Mouse (Mus musculus): ENCODE measurements around the gene Mlx. TPM values are rescaled to one million over a fixed set of nuclear protein-coding genes. Genes with fewer than 3 reads are reported as not detected.

Mlx gene
- polyA plus RNA-seq (2014; fragmentation: Illumina TruSeq; extraction: RNeasy Lipid Tissue Mini Kit (QIAGEN cat#74804); ENCODE audit: low read depth, low replicate concordance), result 33.4 TPM

DNA sequence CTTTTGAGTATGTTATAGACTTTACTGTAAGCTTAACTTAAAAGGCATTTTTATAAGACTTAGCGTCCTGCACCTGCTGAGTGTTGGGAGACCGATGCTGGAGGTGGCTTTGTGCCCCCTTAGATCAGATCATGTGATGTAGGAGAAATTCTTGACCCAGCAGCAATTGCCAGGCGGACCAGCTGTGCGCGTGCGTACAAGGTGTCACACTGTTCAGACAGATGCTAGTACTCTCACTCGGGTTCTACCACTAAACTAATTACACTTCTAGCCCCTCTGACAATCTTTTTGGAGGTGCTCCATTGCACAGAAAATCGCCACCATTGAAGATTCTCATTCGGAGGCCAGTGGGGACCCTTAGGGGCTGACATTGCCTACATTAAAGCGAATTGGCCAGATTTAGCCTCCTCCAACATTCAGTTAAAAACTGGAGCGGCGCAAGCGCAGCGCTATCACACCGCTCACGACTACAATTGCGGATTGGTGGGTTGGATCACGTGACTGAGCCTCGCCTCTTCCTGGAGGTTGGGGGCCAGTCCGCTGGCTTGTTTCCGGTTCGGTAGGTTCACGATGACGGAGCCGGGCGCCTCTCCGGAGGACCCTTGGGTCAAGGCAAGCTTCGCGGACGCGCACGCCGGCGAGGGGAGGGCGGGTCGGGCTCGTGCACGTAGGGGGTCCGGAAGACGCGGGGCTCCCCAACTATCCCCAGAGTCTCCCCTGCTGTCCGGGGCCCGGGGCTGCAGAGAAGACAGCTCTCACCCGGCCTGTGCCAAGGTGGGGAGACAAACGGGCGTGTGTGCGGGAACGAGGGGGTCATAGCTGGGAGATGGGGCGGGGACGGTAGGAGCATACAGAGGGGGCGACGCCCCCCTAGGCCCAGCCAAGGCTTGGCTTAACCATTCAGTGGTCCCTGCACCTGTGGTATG, at the start of gene Mlx:
TSS of gene Mlx (plus strand) at position 522 of the 926 bp plus-strand sequence.

DNA sequence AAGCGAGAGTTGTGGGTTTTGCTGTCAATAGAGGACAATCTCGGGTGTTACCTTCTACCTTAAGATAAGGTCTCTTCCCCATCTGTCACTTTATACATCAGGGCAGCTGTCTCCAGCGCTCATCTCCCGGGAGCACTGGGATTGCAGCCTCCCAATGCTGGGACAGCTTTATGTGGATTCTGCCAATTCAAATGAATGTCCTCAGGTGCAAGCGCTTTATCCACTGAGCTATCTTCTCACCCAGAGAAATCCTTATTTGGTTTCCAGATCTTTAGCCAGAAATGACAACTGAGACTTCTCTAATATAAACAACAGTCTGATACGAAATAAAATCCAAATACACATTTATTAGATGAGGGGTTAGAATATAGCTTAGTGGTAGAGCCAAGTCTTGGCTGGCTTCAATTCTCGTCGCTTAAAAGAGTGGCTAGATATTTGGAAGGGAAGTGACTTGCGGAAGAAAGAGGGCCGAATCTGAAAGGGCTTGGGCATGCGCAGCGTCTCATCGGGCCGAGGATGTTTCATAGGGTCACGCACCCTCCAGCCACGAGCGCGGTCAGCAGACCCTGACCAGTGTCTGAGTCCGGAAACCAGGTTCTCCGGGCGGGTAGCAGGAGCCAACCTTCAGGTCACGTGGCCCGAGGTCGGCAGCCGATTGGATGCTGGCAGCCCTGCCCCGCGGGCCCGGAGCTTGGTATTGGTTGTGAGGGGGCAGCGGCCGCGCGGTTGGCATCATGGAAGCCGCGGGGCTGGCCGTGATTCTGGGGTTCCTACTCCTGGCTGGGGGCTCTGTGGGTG, 17.5 kb upstream of the Mlx start, which contains the start of gene Naglu:
TSS of gene Naglu (plus strand) at position 622 of the 798 bp plus-strand sequence.

DNA sequence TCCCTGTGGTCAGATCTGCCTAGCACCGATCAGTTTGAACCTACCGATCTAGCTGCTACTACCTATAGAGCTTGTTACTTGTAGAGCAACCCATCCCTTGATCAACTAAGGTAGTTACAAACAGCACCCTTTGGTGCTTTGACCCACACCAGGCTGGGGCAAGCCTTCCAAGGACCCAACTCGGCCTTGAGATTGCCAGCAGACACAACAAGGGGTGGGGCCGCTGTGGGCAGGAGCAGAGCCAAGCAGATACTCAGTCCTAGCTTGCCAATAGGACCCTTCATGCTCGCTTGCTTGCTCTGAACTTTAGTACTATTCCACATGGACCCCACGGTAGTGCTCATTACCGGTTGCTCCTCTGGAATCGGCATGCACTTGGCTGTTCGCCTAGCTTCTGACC, 9.0 kb upstream of the Mlx start, which contains the start of gene Hsd17b1:
TSS of gene Hsd17b1 (plus strand) at position 291 of the 400 bp plus-strand sequence.

DNA sequence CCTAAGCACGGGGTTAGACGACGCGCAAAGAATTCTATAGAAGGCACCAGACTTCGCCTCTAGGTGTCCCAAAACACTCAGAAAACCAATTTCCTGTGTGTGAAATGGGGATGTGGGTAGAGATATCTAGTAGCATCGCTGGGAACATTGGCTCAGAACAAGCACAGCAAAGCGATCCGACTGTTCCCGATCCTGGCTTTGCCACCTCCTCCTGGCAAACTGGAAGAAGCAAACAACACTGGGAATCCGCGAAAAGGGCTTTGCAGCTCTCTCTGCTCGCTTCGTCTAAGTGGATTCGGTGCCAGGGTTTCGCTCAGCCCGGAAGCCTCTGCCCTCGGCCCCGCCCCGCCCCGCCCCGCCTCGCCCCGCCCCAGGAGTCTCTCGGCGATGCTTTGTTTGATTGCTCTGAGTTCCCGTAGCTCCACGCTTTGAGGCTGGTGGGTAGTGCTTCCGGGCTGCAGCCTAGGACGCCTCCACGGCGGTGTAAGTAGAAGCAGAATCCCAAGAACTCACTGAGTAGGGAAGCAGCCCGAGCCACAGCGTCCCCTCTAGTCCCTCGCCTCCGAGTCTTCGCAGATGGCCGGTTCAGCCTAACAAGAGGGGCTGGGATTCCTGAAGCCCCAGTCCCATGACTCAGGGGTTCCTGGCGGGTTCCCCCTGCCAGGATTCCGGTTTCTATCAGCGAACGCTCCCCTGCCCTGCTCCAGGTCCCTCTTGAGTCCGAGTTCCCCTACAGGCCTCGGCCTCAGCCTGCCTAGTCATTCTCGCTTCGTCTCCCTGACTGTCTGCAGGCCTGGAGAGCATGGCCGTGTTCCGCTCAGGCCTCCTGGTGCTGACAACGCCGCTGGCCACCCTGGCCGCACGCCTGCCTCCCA, 4.6 kb upstream of the Mlx start, which contains the start of gene Coasy:
TSS of gene Coasy (plus strand) at position 358 of the 875 bp plus-strand sequence.

DNA sequence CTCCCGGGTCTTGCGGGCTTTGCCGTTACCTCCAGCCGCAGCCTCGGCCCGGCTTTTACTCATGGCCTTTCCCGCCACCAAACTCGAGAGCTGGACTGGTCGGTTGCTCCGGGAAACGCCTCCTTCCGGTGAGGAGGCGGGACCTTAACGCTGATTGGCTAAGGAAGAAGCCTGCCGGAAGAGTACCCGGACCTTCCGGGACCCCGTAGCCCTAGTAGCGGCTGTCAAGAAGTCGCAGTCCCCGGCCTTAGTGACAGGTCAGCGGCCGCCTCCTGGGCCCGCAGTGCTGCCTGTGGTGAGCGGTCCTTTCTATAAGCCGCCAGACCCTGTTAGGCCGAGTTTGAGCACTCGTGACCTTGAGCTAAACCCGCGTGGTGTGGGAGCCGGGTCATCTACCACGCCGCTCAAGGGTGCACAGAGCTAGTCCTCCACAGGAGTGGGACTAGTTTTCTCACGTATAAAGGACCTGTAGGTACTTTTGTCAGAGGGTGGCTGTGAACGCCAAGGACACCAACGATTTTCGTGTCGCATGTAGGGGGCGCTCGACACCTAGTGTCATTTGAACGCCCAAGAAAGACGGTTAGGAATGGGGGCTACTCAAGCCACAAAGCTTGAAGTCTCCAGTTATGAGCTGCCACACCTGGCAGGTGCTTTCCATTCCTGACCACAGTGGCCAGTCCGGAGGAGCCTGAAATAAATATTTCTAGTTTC, 8.4 kb downstream of the Mlx start, which contains the start of gene Psmc3ip:
TSS of gene Psmc3ip (minus strand) at position 123 of the 711 bp plus-strand sequence.

DNA sequence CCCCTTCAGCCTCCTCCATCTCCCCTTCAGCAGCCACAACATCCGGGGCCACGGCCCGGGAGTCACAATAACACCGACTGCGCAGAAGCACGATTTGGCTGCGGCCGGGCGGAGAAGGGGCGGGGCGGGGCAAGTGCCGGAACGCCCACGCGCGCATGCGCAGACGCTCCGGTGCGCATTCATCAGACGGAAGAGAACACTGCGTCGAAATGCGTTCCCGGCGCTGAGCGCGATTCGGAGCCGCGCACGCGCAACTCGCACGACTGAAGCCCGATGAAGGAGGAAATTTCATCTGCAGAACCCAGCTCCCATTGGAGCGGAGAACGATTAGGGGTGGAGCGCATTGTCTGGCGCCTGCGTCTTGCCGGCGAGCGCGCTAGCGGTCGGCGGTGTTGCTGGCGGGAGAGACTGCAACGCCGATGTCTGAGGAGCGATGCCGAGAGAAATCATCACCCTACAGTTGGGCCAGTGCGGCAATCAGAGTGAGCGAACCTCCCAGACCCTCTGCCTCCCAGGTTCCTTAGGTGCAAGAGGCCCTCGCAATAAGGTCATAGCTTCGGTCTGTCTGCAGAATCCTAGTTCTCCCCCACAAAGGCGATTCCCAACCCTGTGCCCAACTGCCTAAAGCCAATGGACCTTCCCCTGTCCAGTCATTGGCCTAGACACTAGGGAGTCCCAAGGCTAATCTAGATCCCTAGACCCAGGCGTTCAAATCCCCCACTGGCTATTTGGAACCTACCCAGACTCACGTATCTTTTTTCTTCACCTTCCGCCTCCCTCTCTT, 32.9 kb downstream of the Mlx start, which contains the start of the genes Retreg3 and Tubg1:
TSS of gene Retreg3 (minus strand) at position 133 of the 784 bp plus-strand sequence.
TSS of gene Tubg1 (plus strand) at position 178 of the 784 bp plus-strand sequence.

Other genes with a start within 250 kb of the Mlx start
- 23.3 TPM for gene Stat5b, start 236.6 kb upstream of the Mlx start, polyA plus RNA-seq (2014; fragmentation: Illumina TruSeq; extraction: RNeasy Lipid Tissue Mini Kit (QIAGEN cat#74804); ENCODE audit: low read depth, low replicate concordance)
- gene Stat5a, start 227.9 kb upstream of the Mlx start, polyA plus RNA-seq (2014; fragmentation: Illumina TruSeq; extraction: RNeasy Lipid Tissue Mini Kit (QIAGEN cat#74804); ENCODE audit: low read depth, low replicate concordance), result 31.5 TPM
- gene Stat3, start 147.7 kb upstream of the Mlx start, polyA plus RNA-seq (2014; fragmentation: Illumina TruSeq; extraction: RNeasy Lipid Tissue Mini Kit (QIAGEN cat#74804); ENCODE audit: low read depth, low replicate concordance), result 70.6 TPM
- 278 TPM for gene Cavin1, start 116.4 kb upstream of the Mlx start, polyA plus RNA-seq (2014; fragmentation: Illumina TruSeq; extraction: RNeasy Lipid Tissue Mini Kit (QIAGEN cat#74804); ENCODE audit: low read depth, low replicate concordance)
- gene Atp6v0a1, start 77.8 kb upstream of the Mlx start, polyA plus RNA-seq (2014; fragmentation: Illumina TruSeq; extraction: RNeasy Lipid Tissue Mini Kit (QIAGEN cat#74804); ENCODE audit: low read depth, low replicate concordance), result 100 TPM
- 34.9 TPM for gene Naglu, start 17.3 kb upstream of the Mlx start, polyA plus RNA-seq (2014; fragmentation: Illumina TruSeq; extraction: RNeasy Lipid Tissue Mini Kit (QIAGEN cat#74804); ENCODE audit: low read depth, low replicate concordance)
- 0.62 TPM for gene Hsd17b1, start 8.9 kb upstream of the Mlx start, polyA plus RNA-seq (2014; fragmentation: Illumina TruSeq; extraction: RNeasy Lipid Tissue Mini Kit (QIAGEN cat#74804); ENCODE audit: low read depth, low replicate concordance)
- gene Coasy, start 4.7 kb upstream of the Mlx start, polyA plus RNA-seq (2014; fragmentation: Illumina TruSeq; extraction: RNeasy Lipid Tissue Mini Kit (QIAGEN cat#74804); ENCODE audit: low read depth, low replicate concordance), result 35.8 TPM
- gene Psmc3ip, start 8.2 kb downstream of the Mlx start, polyA plus RNA-seq (2014; fragmentation: Illumina TruSeq; extraction: RNeasy Lipid Tissue Mini Kit (QIAGEN cat#74804); ENCODE audit: low read depth, low replicate concordance), result 8.3 TPM
- gene Retreg3, start 32.6 kb downstream of the Mlx start, polyA plus RNA-seq (2014; fragmentation: Illumina TruSeq; extraction: RNeasy Lipid Tissue Mini Kit (QIAGEN cat#74804); ENCODE audit: low read depth, low replicate concordance), result 45.6 TPM
- 22.4 TPM for gene Tubg1, start 32.7 kb downstream of the Mlx start, polyA plus RNA-seq (2014; fragmentation: Illumina TruSeq; extraction: RNeasy Lipid Tissue Mini Kit (QIAGEN cat#74804); ENCODE audit: low read depth, low replicate concordance)
- gene Tubg2, start 68.6 kb downstream of the Mlx start, polyA plus RNA-seq (2014; fragmentation: Illumina TruSeq; extraction: RNeasy Lipid Tissue Mini Kit (QIAGEN cat#74804); ENCODE audit: low read depth, low replicate concordance), result 2.4 TPM
- gene Cntnap1, start 83.2 kb downstream of the Mlx start, polyA plus RNA-seq (2014; fragmentation: Illumina TruSeq; extraction: RNeasy Lipid Tissue Mini Kit (QIAGEN cat#74804); ENCODE audit: low read depth, low replicate concordance), result 3.5 TPM
- 10.9 TPM for gene Plekhh3, start 84.1 kb downstream of the Mlx start, polyA plus RNA-seq (2014; fragmentation: Illumina TruSeq; extraction: RNeasy Lipid Tissue Mini Kit (QIAGEN cat#74804); ENCODE audit: low read depth, low replicate concordance)
- not detected for gene Ccr10, start 88.2 kb downstream of the Mlx start, polyA plus RNA-seq (2014; fragmentation: Illumina TruSeq; extraction: RNeasy Lipid Tissue Mini Kit (QIAGEN cat#74804); ENCODE audit: low read depth, low replicate concordance)
- 45.0 TPM for gene Ezh1, start 139.2 kb downstream of the Mlx start, polyA plus RNA-seq (2014; fragmentation: Illumina TruSeq; extraction: RNeasy Lipid Tissue Mini Kit (QIAGEN cat#74804); ENCODE audit: low read depth, low replicate concordance)
- gene Ramp2, start 158.8 kb downstream of the Mlx start, polyA plus RNA-seq (2014; fragmentation: Illumina TruSeq; extraction: RNeasy Lipid Tissue Mini Kit (QIAGEN cat#74804); ENCODE audit: low read depth, low replicate concordance), result 44.1 TPM
- gene Vps25, start 166.4 kb downstream of the Mlx start, polyA plus RNA-seq (2014; fragmentation: Illumina TruSeq; extraction: RNeasy Lipid Tissue Mini Kit (QIAGEN cat#74804); ENCODE audit: low read depth, low replicate concordance), result 145 TPM
- 14.0 TPM for gene Wnk4, start 173.3 kb downstream of the Mlx start, polyA plus RNA-seq (2014; fragmentation: Illumina TruSeq; extraction: RNeasy Lipid Tissue Mini Kit (QIAGEN cat#74804); ENCODE audit: low read depth, low replicate concordance)
- 3.1 TPM for gene Cntd1, start 191.7 kb downstream of the Mlx start, polyA plus RNA-seq (2014; fragmentation: Illumina TruSeq; extraction: RNeasy Lipid Tissue Mini Kit (QIAGEN cat#74804); ENCODE audit: low read depth, low replicate concordance)
- gene Coa3, start 191.8 kb downstream of the Mlx start, polyA plus RNA-seq (2014; fragmentation: Illumina TruSeq; extraction: RNeasy Lipid Tissue Mini Kit (QIAGEN cat#74804); ENCODE audit: low read depth, low replicate concordance), result 114 TPM
- gene Becn1, start 215.0 kb downstream of the Mlx start, polyA plus RNA-seq (2014; fragmentation: Illumina TruSeq; extraction: RNeasy Lipid Tissue Mini Kit (QIAGEN cat#74804); ENCODE audit: low read depth, low replicate concordance), result 151 TPM
- gene Psme3, start 228.9 kb downstream of the Mlx start, polyA plus RNA-seq (2014; fragmentation: Illumina TruSeq; extraction: RNeasy Lipid Tissue Mini Kit (QIAGEN cat#74804); ENCODE audit: low read depth, low replicate concordance), result 64.9 TPM
- 2.3 TPM for gene Aoc2, start 237.8 kb downstream of the Mlx start, polyA plus RNA-seq (2014; fragmentation: Illumina TruSeq; extraction: RNeasy Lipid Tissue Mini Kit (QIAGEN cat#74804); ENCODE audit: low read depth, low replicate concordance)
- gene Aoc3, start 243.3 kb downstream of the Mlx start, polyA plus RNA-seq (2014; fragmentation: Illumina TruSeq; extraction: RNeasy Lipid Tissue Mini Kit (QIAGEN cat#74804); ENCODE audit: low read depth, low replicate concordance), result 318 TPM

Data from adipose tissue, adult 10 weeks (tissue).